Mouse (Mus musculus): ENCODE results near the gene Ccdc142.

DNA sequence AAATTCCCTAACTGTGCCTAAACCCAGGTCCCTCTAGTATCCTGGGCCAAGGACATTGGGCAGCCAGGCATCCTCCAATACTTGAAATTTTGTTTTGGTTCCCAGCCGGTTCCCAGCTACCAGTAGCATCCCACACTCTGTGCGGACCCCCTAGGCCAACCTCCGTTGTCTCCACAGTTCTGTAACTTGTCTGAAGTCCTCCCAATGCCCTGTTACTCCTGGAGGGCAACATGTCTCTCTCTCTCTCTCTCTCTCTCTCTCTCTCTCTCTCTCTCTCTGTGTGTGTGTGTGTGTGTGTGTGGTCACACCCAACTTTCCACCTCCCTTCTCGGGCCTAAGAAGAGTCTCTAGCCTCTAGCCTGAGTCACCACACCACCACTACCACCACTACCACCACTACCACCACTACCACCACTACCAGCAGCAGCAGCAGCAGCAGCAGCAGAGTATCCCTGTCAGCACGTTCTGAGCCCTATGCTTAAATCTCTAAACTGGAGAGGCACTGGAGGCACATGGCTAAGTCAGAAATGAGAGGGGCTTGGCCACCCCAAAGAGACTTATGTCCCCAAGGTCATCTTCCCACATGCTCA, 35.0 kb downstream of the Ccdc142 start:
- TF ChIP-seq CTCF (IDR thresholded peaks at IDR 0.05; ENCODE audit: low read depth) = no peak
- TF ChIP-seq EP300 (IDR thresholded peaks at IDR 0.05; ENCODE audit: low read depth) = no peak
